ENCODE assay signal across 8 mouse cellular contexts in genomic region chr7:132551351-132552126, GRCm38 (mm10). TPM values are rescaled to one million over a fixed set of nuclear protein-coding genes. Genes with fewer than 3 reads are reported as not detected.
DNase-seq lines count a peak whose midpoint lies in the region; ATAC-seq and TF ChIP-seq lines count a peak whose summit lies in the region.

No protein-coding gene starts in this region.

- peak; percentile 85 for ATAC-seq in heart, embryonic 13.5 days (ENCODE audit: extremely low read depth, insufficient number of reproducible peaks, low FRiP score, low TSS enrichment)
- peak; percentile 96 for ATAC-seq in liver, embryonic 12.5 days
- ATAC-seq in stomach, embryonic 15.5 days (ENCODE audit: insufficient read depth, low FRiP score, low read depth), result peak; percentile 92

- H3K4me3 ChIP-seq in C2C12 (ENCODE audit: insufficient read depth, poor library complexity, severe bottlenecking), result peak overlapping the region; percentile 25
- H3K4me3 ChIP-seq in erythroblast, embryonic 14.5 days (replicated peaks), result peak overlapping the region; percentile 63
- H3K4me3 ChIP-seq in heart, embryonic 13.5 days, result peak overlapping the region; percentile 58
- peak overlapping the region; percentile 62 for H3K4me3 ChIP-seq in liver, embryonic 12.5 days
- peak overlapping the region; percentile 52 for H3K4me3 ChIP-seq in stomach, embryonic 15.5 days (replicated peaks)

- H3K4me2 ChIP-seq in heart, embryonic 13.5 days, result peak overlapping the region; percentile 80
- peak overlapping the region; percentile 90 for H3K4me2 ChIP-seq in liver, embryonic 12.5 days
- H3K4me2 ChIP-seq in stomach, embryonic 15.5 days, result peak overlapping the region; percentile 90

- peaks cover 12% of the 10 kb centered on the region for H3K4me1 ChIP-seq in erythroblast, embryonic 14.5 days (ENCODE audit: control insufficient read depth)
- H3K4me1 ChIP-seq in heart, embryonic 13.5 days, result peaks cover 2% of the 10 kb centered on the region
- H3K4me1 ChIP-seq in liver, embryonic 12.5 days, result peaks cover 12% of the 10 kb centered on the region
- H3K4me1 ChIP-seq in stomach, embryonic 15.5 days, result no peaks in the 10 kb centered on the region; the same call in 1 of the 2 replicates

- H3K9me3 ChIP-seq in erythroblast, embryonic 14.5 days (ENCODE audit: control insufficient read depth, low read length), result no peaks in the 10 kb centered on the region
- H3K9me3 ChIP-seq in heart, embryonic 13.5 days, result no peaks in the 10 kb centered on the region
- H3K9me3 ChIP-seq in liver, embryonic 12.5 days (replicated peaks), result no peaks in the 10 kb centered on the region
- no peaks in the 10 kb centered on the region for H3K9me3 ChIP-seq in stomach, embryonic 15.5 days

- DNase-seq in brain, embryonic 14.5 days (ENCODE audit: low read depth), result peak; percentile 97
- DNase-seq in kidney, postnatal 10 days, result peak; percentile 98
- peak; percentile 86 to 93 for DNase-seq in natural killer cell, adult 2 months (ENCODE audit: low spot score in 2 of 2)

- H3K79me3 ChIP-seq in C2C12 (ENCODE audit: low read depth), result no peaks in the 10 kb centered on the region

- H3ac ChIP-seq in C2C12 (ENCODE audit: control insufficient read depth, insufficient read length, low read depth), result peak overlapping the region; percentile 4

- no peak for TF ChIP-seq POLR2A in brain, embryonic 14.5 days (IDR thresholded peaks at IDR 0.05; ENCODE audit: borderline replicate concordance, extremely low read depth, insufficient read depth, insufficient read length, poor library complexity, severe bottlenecking)

- H3K36me3 ChIP-seq in C2C12 (ENCODE audit: control insufficient read depth, insufficient read depth), result no peaks in the 10 kb centered on the region
- peaks cover 6% of the 10 kb centered on the region for H3K36me3 ChIP-seq in erythroblast, embryonic 14.5 days (ENCODE audit: control insufficient read depth)
- peaks cover 5% of the 10 kb centered on the region; the same call in 1 of the 2 replicates for H3K36me3 ChIP-seq in heart, embryonic 13.5 days
- H3K36me3 ChIP-seq in liver, embryonic 12.5 days, result peaks cover 1% of the 10 kb centered on the region
- no peaks in the 10 kb centered on the region for H3K36me3 ChIP-seq in stomach, embryonic 15.5 days

- H3K27me3 ChIP-seq in C2C12 (ENCODE audit: control insufficient read depth, insufficient read depth, insufficient read length), result peaks cover 9% of the 10 kb centered on the region
- peaks cover 8% of the 10 kb centered on the region for H3K27me3 ChIP-seq in erythroblast, embryonic 14.5 days (ENCODE audit: control insufficient read depth)
- peaks cover 10% of the 10 kb centered on the region; the same call in 1 of the 2 replicates for H3K27me3 ChIP-seq in heart, embryonic 13.5 days (replicated peaks)
- H3K27me3 ChIP-seq in liver, embryonic 12.5 days (replicated peaks), result peaks cover 10% of the 10 kb centered on the region; the same call in 1 of the 2 replicates
- H3K27me3 ChIP-seq in stomach, embryonic 15.5 days (replicated peaks), result no peaks in the 10 kb centered on the region

- H3K9ac ChIP-seq in heart, embryonic 13.5 days, result peak overlapping the region; percentile 81
- peak overlapping the region; percentile 71 for H3K9ac ChIP-seq in liver, embryonic 12.5 days
- H3K9ac ChIP-seq in stomach, embryonic 15.5 days, result peak overlapping the region; percentile 38; the same call in 1 of the 2 replicates

- 1% methylated on average over 27 of the region's 27 CpGs for WGBS in heart, embryonic 13.5 days
- WGBS in liver, embryonic 12.5 days (ENCODE audit: insufficient replicate concordance), result 1% methylated on average over 27 of the region's 27 CpGs
- WGBS in stomach, embryonic 15.5 days, result 1% methylated on average over 27 of the region's 27 CpGs

- TF ChIP-seq CTCF in C2C12 (IDR thresholded peaks at IDR 0.05; ENCODE audit: control insufficient read depth, insufficient read depth, insufficient read length), result peak; percentile 94
- TF ChIP-seq CTCF in brain, embryonic 14.5 days (IDR thresholded peaks at IDR 0.05; ENCODE audit: borderline replicate concordance, extremely low read depth, insufficient read depth, insufficient read length), result peak; percentile 95

- H3K79me2 ChIP-seq in C2C12 (ENCODE audit: control insufficient read depth, insufficient read depth), result no peaks in the 10 kb centered on the region

- 0 out of 2 replicates have a peak overlapping the region, but pooled peaks have one; percentile 1 for H3K27ac ChIP-seq in heart, embryonic 13.5 days (replicated peaks)
- peak overlapping the region; percentile 66 for H3K27ac ChIP-seq in liver, embryonic 12.5 days
- H3K27ac ChIP-seq in stomach, embryonic 15.5 days, result peak overlapping the region; percentile 57; the same call in 1 of the 2 replicates

TF ChIP-seq in C2C12, 6 proteins besides CTCF, POLR2A, EP300 and RAD21:
- TF ChIP-seq FOSL1 (IDR thresholded peaks at IDR 0.05; ENCODE audit: insufficient read depth, low read length, poor library complexity, severe bottlenecking), result no peak
- TF ChIP-seq MYOG (IDR thresholded peaks at IDR 0.05; ENCODE audit: control insufficient read depth, extremely low read depth, insufficient read length), result no peak
- TF ChIP-seq MAX (IDR thresholded peaks at IDR 0.05), result peak; percentile 58
- no peak for TF ChIP-seq CEBPB (IDR thresholded peaks at IDR 0.05; ENCODE audit: low read depth)
- TF ChIP-seq USF1 (IDR thresholded peaks at IDR 0.05; ENCODE audit: low read depth), result no peak
- no peak for TF ChIP-seq MYOD1 (IDR thresholded peaks at IDR 0.05; ENCODE audit: control insufficient read depth, insufficient read length, low read depth)

RNA-seq across cellular contexts. Expression of gene Oat, which starts 24.7 kb away (rescaled TPM):
- polyA plus RNA-seq in C2C12 (2012; fragmentation: generic; extraction: Trizol), result 78.1 TPM
- polyA plus RNA-seq in brain, embryonic 14.5 days (2012; rRNA removed), result 59.2 and 63.8 TPM in 2 replicates
- 0.05 and 0.09 TPM in 2 replicates for polyA plus RNA-seq in erythroblast, embryonic 14.5 days (2012)
- 169 and 184 TPM in 2 replicates for polyA plus RNA-seq in heart, embryonic 13.5 days (2015; fragmentation: Nextera tagmentation; extraction: Ambion mirVana)
- polyA plus RNA-seq in liver, embryonic 12.5 days (2016; fragmentation: Nextera tagmentation; extraction: Ambion mirVana), result 94.4 and 96.9 TPM in 2 replicates
- polyA plus RNA-seq in stomach, embryonic 15.5 days (2015; fragmentation: Nextera tagmentation; extraction: Ambion mirVana), result 406 and 472 TPM in 2 replicates

RNA-seq across cellular contexts. Expression of gene Nkx1-2, which starts 47.9 kb away (rescaled TPM):
- not detected for polyA plus RNA-seq in C2C12 (2012; fragmentation: generic; extraction: Trizol)
- polyA plus RNA-seq in brain, embryonic 14.5 days (2012; rRNA removed), result 0.43 and 0.88 TPM in 2 replicates
- polyA plus RNA-seq in erythroblast, embryonic 14.5 days (2012), result not detected in 2 replicates
- 0.09 TPM in 1 of 2 replicates, not detected in the other for polyA plus RNA-seq in heart, embryonic 13.5 days (2015; fragmentation: Nextera tagmentation; extraction: Ambion mirVana)
- not detected in 2 replicates for polyA plus RNA-seq in liver, embryonic 12.5 days (2016; fragmentation: Nextera tagmentation; extraction: Ambion mirVana)
- 0.12 and 0.13 TPM in 2 replicates for polyA plus RNA-seq in stomach, embryonic 15.5 days (2015; fragmentation: Nextera tagmentation; extraction: Ambion mirVana)

RNA-seq across cellular contexts. Expression of gene Lhpp, which starts 58.9 kb away (rescaled TPM):
- polyA plus RNA-seq in C2C12 (2012; fragmentation: generic; extraction: Trizol), result 2.9 TPM
- 27.4 and 33.8 TPM in 2 replicates for polyA plus RNA-seq in brain, embryonic 14.5 days (2012; rRNA removed)
- polyA plus RNA-seq in erythroblast, embryonic 14.5 days (2012), result 0.09 and 0.12 TPM in 2 replicates
- 25.5 and 28.9 TPM in 2 replicates for polyA plus RNA-seq in heart, embryonic 13.5 days (2015; fragmentation: Nextera tagmentation; extraction: Ambion mirVana)
- polyA plus RNA-seq in liver, embryonic 12.5 days (2016; fragmentation: Nextera tagmentation; extraction: Ambion mirVana), result 8.9 and 9.2 TPM in 2 replicates
- polyA plus RNA-seq in stomach, embryonic 15.5 days (2015; fragmentation: Nextera tagmentation; extraction: Ambion mirVana), result 14.7 and 15.9 TPM in 2 replicates

Comparison
In these comparisons a context has a peak if more than half of its experiments do, and no peak if none do; other contexts are left out.
1. Peak in every context shown above with its lines: DNase-seq, ATAC-seq, H3K4me3 ChIP-seq and H3K27ac ChIP-seq.
2. H3K27ac ChIP-seq: peak in every context shown above with its lines; median percentile 66 in liver, embryonic 12.5 days; 57 in stomach, embryonic 15.5 days; 1 in heart, embryonic 13.5 days.
3. RNA of gene Oat, which starts 24.7 kb away (polyA plus RNA-seq): 406 to 472 TPM in stomach, embryonic 15.5 days, 169 to 184 TPM in heart, embryonic 13.5 days, 94.4 to 96.9 TPM in liver, embryonic 12.5 days, 78.1 TPM in C2C12 (single experiment) and 59.2 to 63.8 TPM in brain, embryonic 14.5 days; 0.05 to 0.09 TPM in erythroblast, embryonic 14.5 days; every median in the first group is over 10 times any median in the second.